ENCODE assay signal across 21 mouse cellular contexts in genomic region chr4:109759901-109760300, GRCm38 (mm10).
DNase-seq lines count a peak whose midpoint lies in the region; ATAC-seq and TF ChIP-seq lines count a peak whose summit lies in the region.
"Had no signal": no experiment of that assay in that cellular context is flagged by ENCODE, and none has a peak within 500 bp of the region (broad histone marks: within the 10 kb centered on the region; RNA-seq: fewer than 3 reads in every experiment).

No protein-coding gene starts in this region.

- 42% methylated on average over 2 of the region's 2 CpGs for WGBS in forebrain, embryonic 10.5 days
- 70% methylated on average over 2 of the region's 2 CpGs for WGBS in forebrain, embryonic 16.5 days
- 30% methylated on average over 2 of the region's 2 CpGs for WGBS in liver, adult 2 months

- no peaks in the 10 kb centered on the region for H3K36me3 ChIP-seq in forebrain, embryonic 10.5 days (replicated peaks)
- H3K36me3 ChIP-seq in forebrain, embryonic 16.5 days (ENCODE audit: control insufficient read depth, insufficient read depth) = no peaks in the 10 kb centered on the region
- H3K36me3 ChIP-seq in liver, adult 2 months (ENCODE audit: control insufficient read depth, insufficient read depth, low read length) = no peaks in the 10 kb centered on the region
- H3K36me3 ChIP-seq: hindbrain, embryonic 12.5 days; hindbrain, embryonic 15.5 days; intestine, embryonic 15.5 days had no signal

- H3K4me1 ChIP-seq in forebrain, embryonic 10.5 days = peaks cover 67% of the 10 kb centered on the region
- 0 out of 2 replicates have a peak, but pooled peaks cover 4% of the 10 kb centered on the region for H3K4me1 ChIP-seq in forebrain, embryonic 16.5 days (replicated peaks; ENCODE audit: control insufficient read depth, insufficient read depth, low read length)
- H3K4me1 ChIP-seq in liver, adult 2 months (ENCODE audit: control insufficient read depth, insufficient read depth, low read length) = no peaks in the 10 kb centered on the region; the same call in 1 of the 2 replicates
- H3K4me1 ChIP-seq: hindbrain, embryonic 15.5 days; intestine, embryonic 15.5 days had no signal

- TF ChIP-seq POLR2A in liver, adult 2 months (IDR thresholded peaks at IDR 0.05; ENCODE audit: extremely low read depth, insufficient read depth, low read length) = no peak

- ATAC-seq in forebrain, embryonic 16.5 days = no peak
- ATAC-seq in activated CD4-positive, CD25-positive, alpha-beta regulatory T cell, adult 4 months = no peak
- ATAC-seq: forebrain, embryonic 13.5 days; intestine, embryonic 15.5 days had no signal

- H3K9ac ChIP-seq in forebrain, embryonic 16.5 days (replicated peaks; ENCODE audit: low read depth, low read length) = no peak overlapping the region
- H3K9ac ChIP-seq in liver, adult 2 months (ENCODE audit: low read depth, low read length) = no peak overlapping the region
- H3K9ac ChIP-seq: forebrain, embryonic 13.5 days; hindbrain, embryonic 12.5 days; hindbrain, embryonic 15.5 days; intestine, embryonic 15.5 days had no signal

- peaks cover 31% of the 10 kb centered on the region for H3K27me3 ChIP-seq in forebrain, embryonic 10.5 days (ENCODE audit: poor library complexity, severe bottlenecking)
- no peaks in the 10 kb centered on the region for H3K27me3 ChIP-seq in forebrain, embryonic 16.5 days (replicated peaks; ENCODE audit: control insufficient read depth, insufficient read depth, low read length)
- no peaks in the 10 kb centered on the region for H3K27me3 ChIP-seq in liver, adult 2 months (ENCODE audit: control insufficient read depth, insufficient read depth, low read length)
- H3K27me3 ChIP-seq: hindbrain, embryonic 12.5 days; hindbrain, embryonic 15.5 days; intestine, embryonic 15.5 days had no signal

- DNase-seq in forebrain, embryonic 10.5 days (ENCODE audit: extremely low spot score, low spot score) = no peak
- peak; percentile 38 for DNase-seq in liver, adult 2 months (ENCODE audit: extremely low read depth, low read depth, low spot score)
- DNase-seq in liver (no peak), A20 (ENCODE audit: low read depth, low spot score) (peak; percentile 50)
- DNase-seq in induced T-regulatory cell, adult 2 months (ENCODE audit: low read depth) = peak; percentile 21
- DNase-seq in lung, postnatal 4 days = no peak
- DNase-seq: adrenal gland, adult 8-10 months; adrenal gland, postnatal 25 days; cerebellum, adult 18-20 months; cerebellum, adult 9-10 months; cerebellum, postnatal 14 days; gastrocnemius, adult 2 months; gastrocnemius, postnatal 14 days; heart, adult 11 months had no signal

- no peak overlapping the region for H3K4me2 ChIP-seq in forebrain, embryonic 16.5 days (ENCODE audit: low read length)
- H3K4me2 ChIP-seq: forebrain, embryonic 13.5 days; heart, embryonic 11.5 days; hindbrain, embryonic 12.5 days; hindbrain, embryonic 15.5 days; intestine, embryonic 15.5 days had no signal

- peak overlapping the region; percentile 67; the same call in 1 of the 2 replicates for H3K27ac ChIP-seq in forebrain, embryonic 10.5 days
- H3K27ac ChIP-seq in forebrain, embryonic 16.5 days (ENCODE audit: low read length) = no peak overlapping the region
- no peak overlapping the region for H3K27ac ChIP-seq in liver, adult 2 months (replicated peaks; ENCODE audit: insufficient read depth, low read depth, low read length)
- H3K27ac ChIP-seq: forebrain, embryonic 13.5 days; gastrocnemius, adult 2 months; hindbrain, embryonic 12.5 days; hindbrain, embryonic 15.5 days; intestine, embryonic 15.5 days had no signal

- no peaks in the 10 kb centered on the region for H3K9me3 ChIP-seq in forebrain, embryonic 10.5 days
- H3K9me3 ChIP-seq in forebrain, embryonic 16.5 days (ENCODE audit: control insufficient read depth, low read length) = no peaks in the 10 kb centered on the region
- H3K9me3 ChIP-seq: forebrain, embryonic 13.5 days; hindbrain, embryonic 12.5 days; hindbrain, embryonic 15.5 days; intestine, embryonic 15.5 days had no signal

- TF ChIP-seq CTCF in liver, adult 2 months (IDR thresholded peaks at IDR 0.05; ENCODE audit: low read depth, low read length) = no peak

- no peak overlapping the region for H3K4me3 ChIP-seq in forebrain, embryonic 10.5 days
- no peak overlapping the region for H3K4me3 ChIP-seq in forebrain, embryonic 16.5 days (replicated peaks; ENCODE audit: low read length)
- H3K4me3 ChIP-seq in liver, adult 2 months (ENCODE audit: insufficient read depth, low read depth, low read length) = no peak overlapping the region
- H3K4me3 ChIP-seq: forebrain, embryonic 13.5 days; gastrocnemius, adult 2 months; hindbrain, embryonic 12.5 days; hindbrain, embryonic 15.5 days; intestine, embryonic 15.5 days had no signal

- H3K79me2 ChIP-seq in liver, adult 2 months (ENCODE audit: control insufficient read depth, insufficient read depth, low read length) = no peaks in the 10 kb centered on the region

Comparison
In these comparisons a context has a peak if more than half of its experiments do, and no peak if none do; other contexts are left out.
1. DNase-seq: peak in liver, adult 2 months (single experiment), A20 (single experiment) and induced T-regulatory cell, adult 2 months (single experiment); none in forebrain, embryonic 10.5 days (single experiment), liver (single experiment) and lung, postnatal 4 days (0 of 2).